Mouse (Mus musculus): ENCODE results near the gene Plekhh3. TPM values are rescaled to one million over a fixed set of nuclear protein-coding genes. Genes with fewer than 3 reads are reported as not detected.
"Not testable (repeated sequence)": the region's sequence is repeated elsewhere in the genome, so short reads cannot be mapped to it uniquely, and the experiment has no call there.

The Plekhh3 gene
- total RNA-seq, 2 experiments from 2014 or later = 14.5 to 15.4 TPM

- no peak for TF ChIP-seq CTCF (conservative IDR thresholded peaks at IDR 0.05)
- Histone ChIP-seq H3K4me3 (no peak overlapping the region), H3K27ac (no peak overlapping the region)
- DNase-seq (ENCODE audit: low spot score in 2 of 2) = no peak
Measured at GRCm38 (mm10) chr11:101164351-101164665, 6.8 kb downstream of the Plekhh3 start.

DNA sequence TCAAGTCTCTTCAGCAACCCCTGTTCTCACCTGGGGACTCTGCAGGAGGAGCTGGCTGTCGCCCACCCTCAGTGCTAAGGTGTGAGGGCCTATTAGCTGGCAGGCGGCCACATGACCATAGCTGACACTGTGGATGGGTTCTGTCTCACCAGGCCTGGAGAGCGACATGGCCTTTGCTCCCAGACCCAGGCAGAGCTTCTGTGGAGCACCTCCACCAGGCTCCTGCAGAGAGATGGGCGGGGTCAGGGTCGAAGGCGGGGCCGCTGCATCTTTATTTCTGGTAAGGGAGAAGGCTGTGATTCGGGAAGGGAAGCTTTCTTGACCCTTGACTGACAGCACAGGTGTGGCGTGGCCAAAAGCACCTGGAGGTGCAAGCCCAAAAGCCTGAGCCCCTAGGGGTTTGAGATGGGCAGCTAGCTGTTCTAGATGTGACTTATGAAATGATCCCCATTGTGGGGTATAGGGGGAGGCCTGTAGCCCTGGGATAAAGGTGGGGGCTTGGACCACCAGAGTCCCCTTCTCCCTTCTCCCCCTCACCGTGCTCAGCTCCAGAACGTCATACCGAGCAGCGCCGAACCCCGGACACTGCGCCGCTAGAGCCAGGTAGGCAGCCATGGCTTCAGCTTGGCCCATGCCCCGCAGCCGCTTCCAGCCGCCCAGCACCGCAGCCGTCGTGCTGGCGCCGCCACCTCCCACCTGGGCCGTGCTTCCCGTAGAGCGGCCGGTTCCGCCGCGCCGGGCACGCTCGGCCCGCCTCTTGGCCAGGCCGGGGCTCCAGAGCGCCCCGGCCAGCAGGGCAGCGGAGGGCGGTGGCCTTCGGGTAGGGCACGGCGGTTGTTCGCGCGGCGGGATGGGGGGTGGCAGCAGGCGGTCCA, 7.4 kb downstream of the Plekhh3 start:
- Histone ChIP-seq H3K27ac (peak overlapping the region; percentile 47; the same call in 1 of the 2 replicates), H3K4me3 (no peak overlapping the region)
- no peak for TF ChIP-seq CTCF (conservative IDR thresholded peaks at IDR 0.05)
- DNase-seq (ENCODE audit: low spot score in 2 of 2) = no peak

GRCm38 (mm10) chr11:101162772-101163171, 8.4 kb downstream of the Plekhh3 start:
- TF ChIP-seq CTCF (conservative IDR thresholded peaks at IDR 0.05) = no peak
- no peak for DNase-seq (ENCODE audit: low spot score in 2 of 2)
- H3K4me3 ChIP-seq = no peak overlapping the region
- H3K27ac ChIP-seq = peak overlapping the region; percentile 47; the same call in 1 of the 2 replicates

DNA sequence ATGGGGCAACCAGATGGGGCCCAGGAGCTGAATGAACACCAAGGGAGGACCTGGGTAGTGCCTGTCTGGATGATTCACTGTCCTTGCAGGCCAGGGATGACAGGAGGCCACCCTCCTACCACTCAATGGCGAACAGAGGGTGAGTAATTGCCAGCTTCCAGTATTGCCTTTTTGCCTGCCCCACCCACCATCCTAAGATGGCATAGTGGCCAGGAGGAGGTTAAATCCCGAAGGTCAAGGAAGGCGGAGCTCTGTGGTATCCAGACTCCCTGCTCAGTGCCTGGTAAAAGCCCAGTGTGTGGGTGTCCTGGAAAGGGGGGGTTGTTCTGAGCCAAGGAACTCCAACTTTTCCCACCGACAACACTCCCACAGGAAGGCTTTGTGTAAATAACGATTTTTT, 8.8 kb downstream of the Plekhh3 start:
- H3K4me3 ChIP-seq = no peak overlapping the region
- DNase-seq (ENCODE audit: low spot score in 2 of 2) = no peak
- no peak for TF ChIP-seq CTCF (conservative IDR thresholded peaks at IDR 0.05)
- peak overlapping the region; percentile 47; the same call in 1 of the 2 replicates for H3K27ac ChIP-seq

DNA sequence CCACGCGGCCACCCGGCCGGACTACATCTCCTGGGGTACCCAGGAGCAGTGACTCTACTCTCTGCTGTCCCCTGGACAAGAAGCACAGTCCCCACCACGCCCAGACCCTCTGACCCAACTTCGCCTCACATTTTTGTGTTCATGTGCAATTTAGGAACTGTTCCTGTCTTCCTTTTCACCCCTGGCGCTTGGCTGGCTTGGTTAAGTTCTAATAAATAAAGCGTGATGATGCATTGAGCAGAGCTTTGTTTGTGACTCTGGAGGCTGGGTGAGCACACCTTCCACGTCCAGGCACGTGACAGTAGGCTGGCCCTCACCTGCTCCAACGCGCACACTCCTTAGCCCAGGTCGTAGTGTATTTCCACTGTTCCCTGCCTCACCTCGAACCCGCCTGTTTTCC, 9.6 kb downstream of the Plekhh3 start:
- TF ChIP-seq CTCF (conservative IDR thresholded peaks at IDR 0.05) = no peak
- Histone ChIP-seq H3K27ac (no peak overlapping the region), H3K4me3 (no peak overlapping the region)
- DNase-seq (ENCODE audit: low spot score in 2 of 2) = no peak

DNA sequence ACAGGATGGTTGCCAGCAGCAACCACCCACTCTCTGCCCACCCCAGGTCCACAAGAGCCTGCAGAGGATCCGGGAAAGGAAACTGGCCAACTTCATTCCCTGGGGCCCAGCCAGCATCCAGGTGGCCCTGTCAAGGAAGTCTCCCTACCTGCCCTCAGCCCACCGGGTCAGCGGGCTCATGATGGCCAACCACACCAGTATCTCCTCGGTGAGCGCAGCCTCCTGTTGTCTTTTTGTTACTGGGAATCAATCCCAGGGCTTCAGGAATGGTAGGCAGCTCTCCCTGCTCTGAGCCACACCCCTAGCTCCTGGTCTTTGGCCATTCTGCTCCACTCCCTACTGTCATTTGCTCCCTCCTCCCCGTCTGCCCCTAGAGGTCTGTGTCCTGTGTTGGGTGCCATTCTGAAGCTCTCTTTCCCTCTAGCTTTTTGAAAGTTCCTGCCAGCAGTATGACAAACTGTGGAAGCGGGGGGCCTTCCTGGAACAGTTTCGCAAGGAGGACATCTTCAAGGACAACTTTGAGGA, 10.1 kb downstream of the Plekhh3 start:
- H3K27ac ChIP-seq; DNase-seq (ENCODE audit: low spot score in 2 of 2); H3K4me3 ChIP-seq: not testable (repeated sequence)

DNA sequence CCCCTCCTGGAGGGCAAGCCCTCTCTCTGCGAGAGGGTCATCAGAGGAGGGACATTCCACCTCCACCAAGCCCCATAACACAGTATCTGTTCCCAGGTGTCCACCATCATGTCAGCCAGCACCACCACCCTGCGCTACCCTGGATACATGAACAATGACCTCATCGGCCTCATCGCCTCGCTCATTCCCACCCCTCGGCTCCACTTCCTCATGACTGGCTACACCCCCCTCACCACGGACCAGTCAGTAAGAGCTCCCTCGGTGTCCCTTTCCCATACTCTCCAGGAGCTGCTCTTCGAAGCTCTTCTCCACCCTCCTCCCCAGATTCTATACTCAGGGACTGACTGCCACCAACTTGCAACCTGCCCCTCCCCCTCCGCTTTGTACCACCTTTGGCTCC, 11.0 kb downstream of the Plekhh3 start:
- not testable (repeated sequence) for DNase-seq (ENCODE audit: low spot score in 2 of 2); H3K27ac ChIP-seq; H3K4me3 ChIP-seq

- Histone ChIP-seq H3K27ac (peak within 1 kb of the TSS; percentile 92), H3K4me3 (peak within 1 kb of the TSS; percentile 68)
- DNase-seq (ENCODE audit: low spot score in 2 of 2) = peak; percentile 72 to 86
- TF ChIP-seq CTCF (conservative IDR thresholded peaks at IDR 0.05) = 0 out of 2 replicates have a peak, but pooled peaks have one; percentile 25
Measured at GRCm38 (mm10) chr11:101155728-101156371, 15.3 kb downstream of the Plekhh3 start, which contains the start of gene Tubg2. TSS of gene Tubg2 (plus strand) at chr11:101155907.

GRCm38 (mm10) chr11:101155151-101155550, 16.0 kb downstream of the Plekhh3 start:
- DNase-seq (ENCODE audit: low spot score in 2 of 2) = no peak
- Histone ChIP-seq H3K27ac (peak overlapping the region; percentile 92; the same call in 1 of the 2 replicates), H3K4me3 (peak overlapping the region; percentile 68; the same call in 1 of the 2 replicates)
- TF ChIP-seq CTCF (conservative IDR thresholded peaks at IDR 0.05) = no peak

- no peak overlapping the region for H3K4me3 ChIP-seq
- no peak for DNase-seq (ENCODE audit: low spot score in 2 of 2)
- no peak for TF ChIP-seq CTCF (conservative IDR thresholded peaks at IDR 0.05)
- H3K27ac ChIP-seq = no peak overlapping the region
Measured at GRCm38 (mm10) chr11:101154648-101155047, 16.5 kb downstream of the Plekhh3 start.

DNA sequence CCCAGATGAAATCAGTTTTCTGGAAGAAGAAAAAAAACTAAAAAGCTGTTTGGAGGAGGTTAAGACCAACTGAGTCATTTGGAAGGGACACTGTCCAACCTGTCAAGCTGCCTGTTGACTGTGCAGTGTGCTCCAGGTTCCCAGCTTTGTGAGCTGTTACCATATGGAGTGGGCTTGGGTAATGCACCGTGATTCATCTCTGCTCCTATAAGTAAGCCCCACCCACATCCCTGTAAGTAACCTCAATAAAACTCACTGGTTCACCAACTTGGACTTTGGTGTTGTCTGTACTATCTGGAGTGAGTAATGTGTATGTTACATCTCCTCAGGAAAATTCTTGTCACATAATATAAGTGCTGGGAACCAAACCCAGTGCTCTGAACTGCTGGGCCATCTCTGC, 18.3 kb downstream of the Plekhh3 start:
- no peak overlapping the region for H3K4me3 ChIP-seq
- H3K27ac ChIP-seq = no peak overlapping the region
- DNase-seq (ENCODE audit: low spot score in 2 of 2) = no peak
- no peak for TF ChIP-seq CTCF (conservative IDR thresholded peaks at IDR 0.05)

- H3K27ac ChIP-seq = no peak overlapping the region
Measured at GRCm38 (mm10) chr11:101151063-101151462, 20.1 kb downstream of the Plekhh3 start.

More at GRCm38 (mm10) chr11:101151063-101151462, 20.1 kb downstream of the Plekhh3 start:
- no peak for DNase-seq (ENCODE audit: low spot score in 2 of 2)
- 0 out of 2 replicates have a peak, but pooled peaks have one; percentile 22 for TF ChIP-seq CTCF (conservative IDR thresholded peaks at IDR 0.05)
- H3K4me3 ChIP-seq = no peak overlapping the region
